Mouse (Mus musculus) bone marrow macrophage, adult 2 months (primary cell): ENCODE data around the gene Slc24a3. TPM values are rescaled to one million over a fixed set of nuclear protein-coding genes. Genes with fewer than 3 reads are reported as not detected.

Source experiments
- H3K27ac ChIP-seq: 2 replicates; pipeline ENCODE4 v1.5.1; 2012; ENCODE audit warnings: low read depth, low read length; ENCODE audit not compliant: insufficient read depth
- H3K4me1 ChIP-seq: 2 replicates; pipeline ENCODE4 v1.6.1; 2012; ENCODE audit warnings: low read length; ENCODE audit not compliant: control insufficient read depth, insufficient read depth
- H3K4me3 ChIP-seq: 2 replicates; pipeline ENCODE4 v1.5.1; 2012; ENCODE audit warnings: mild to moderate bottlenecking, low read length, moderate library complexity; ENCODE audit not compliant: insufficient read depth
- CTCF ChIP-seq: IDR thresholded peaks from 2 replicates; pipeline ENCODE4 v1.5.1; 2012; ENCODE audit warnings: low read depth, mild to moderate bottlenecking, low read length, moderate library complexity
- POLR2A ChIP-seq: IDR thresholded peaks from 2 replicates; pipeline ENCODE4 v1.6.1; 2012; ENCODE audit warnings: mild to moderate bottlenecking, low read depth, low read length, borderline replicate concordance
- polyA plus RNA-seq: library from polyadenylated mRNA; stranded (reverse); fragments of >200 nt; gene quantifications from 2 replicates; pipeline ENCODE4 v1.2.4, GENCODE M21; 2012; ENCODE audit not compliant: missing spikeins, insufficient read depth, insufficient read length

The Slc24a3 gene
- polyA plus RNA-seq, 1 experiment: 2.5 TPM

GRCm38 (mm10) chr2:145510650-145511225 lies 343.2 kb downstream of the Slc24a3 start:
- TF ChIP-seq POLR2A (no peak), CTCF (no peak)
- Histone ChIP-seq H3K4me3 (no peak overlapping the region), H3K27ac (no peak overlapping the region)

DNA sequence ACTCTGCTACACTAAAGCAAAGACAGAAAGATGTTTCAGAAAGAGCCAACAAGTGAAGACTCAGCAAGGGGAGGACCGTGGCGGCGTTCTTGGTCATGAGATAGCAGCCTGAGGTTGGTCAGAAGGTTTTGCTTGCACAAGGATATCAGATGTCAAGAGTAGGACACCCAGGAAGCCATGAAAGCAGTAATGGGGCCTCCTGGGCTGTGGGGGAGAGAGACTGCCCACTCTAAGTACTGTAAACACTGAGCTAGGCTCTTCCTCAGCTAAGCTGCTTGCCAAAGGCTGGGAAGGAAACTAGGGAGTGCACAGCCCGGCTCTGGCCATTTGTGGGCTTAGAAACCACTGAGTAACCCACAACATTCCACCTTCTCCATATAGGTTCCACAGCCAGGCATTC lies 348.4 kb downstream of the Slc24a3 start:
- no peak for TF ChIP-seq POLR2A
- no peak for TF ChIP-seq CTCF
- Histone ChIP-seq H3K4me3 (no peak overlapping the region), H3K4me1 (peaks cover 2% of the 10 kb centered on the region), H3K27ac (no peak overlapping the region)

More at GRCm38 (mm10) chr2:145510650-145511225, 343.2 kb downstream of the Slc24a3 start:
- peaks cover 12% of the 10 kb centered on the region for H3K4me1 ChIP-seq

DNA sequence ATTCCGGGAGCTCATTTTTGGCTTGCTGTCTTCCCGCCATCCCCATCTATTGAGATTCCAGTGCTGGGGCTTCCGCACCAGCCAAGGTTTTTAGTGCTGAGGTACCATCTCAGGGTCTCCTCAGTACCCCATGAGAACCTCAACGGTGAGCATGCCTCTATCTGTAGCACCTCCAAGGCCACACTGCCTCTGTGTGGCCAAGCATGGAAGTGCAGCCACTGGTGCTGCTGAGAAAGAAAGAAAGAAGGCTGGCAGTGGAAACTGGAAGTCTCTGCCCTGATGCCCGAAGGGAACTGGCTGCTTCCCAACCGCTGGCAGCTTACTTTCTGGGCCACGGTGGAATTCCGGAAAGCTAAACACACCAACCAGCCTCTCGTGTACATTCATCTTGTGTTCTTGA lies 349.8 kb downstream of the Slc24a3 start:
- H3K27ac ChIP-seq: no peak overlapping the region
- TF ChIP-seq POLR2A (no peak), CTCF (peak; percentile 98)
- H3K4me3 ChIP-seq: no peak overlapping the region
- H3K4me1 ChIP-seq: no peaks in the 10 kb centered on the region; the same call in 1 of the 2 replicates

DNA sequence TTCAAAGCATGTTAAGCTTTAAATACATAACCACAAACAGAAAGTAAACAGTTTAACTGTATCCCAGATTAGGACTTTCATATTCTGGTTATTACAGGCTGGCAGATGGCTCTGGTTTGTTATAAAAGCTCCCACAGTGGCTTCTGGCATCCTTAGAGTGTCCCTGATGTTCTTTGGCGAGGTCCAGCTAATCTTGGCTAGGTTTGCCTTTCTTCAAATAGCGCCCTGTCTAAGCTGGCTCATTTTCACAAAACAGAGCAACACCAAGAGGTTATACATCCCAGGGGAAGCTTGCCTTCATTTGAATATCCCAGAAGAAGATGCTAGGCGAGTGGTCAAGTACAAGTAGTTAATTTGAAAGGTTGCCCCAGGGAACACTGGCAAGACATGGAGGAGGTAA lies 354.5 kb downstream of the Slc24a3 start:
- Histone ChIP-seq H3K27ac (no peak overlapping the region), H3K4me3 (no peak overlapping the region), H3K4me1 (no peaks in the 10 kb centered on the region; the same call in 1 of the 2 replicates)
- no peak for TF ChIP-seq CTCF

- Histone ChIP-seq H3K4me3 (no peak overlapping the region), H3K4me1 (no peaks in the 10 kb centered on the region), H3K27ac (no peak overlapping the region)
- TF ChIP-seq CTCF (no peak), POLR2A (no peak)
These were observed 355.8 kb downstream of the Slc24a3 start for GRCm38 (mm10) chr2:145523381-145523780.

GRCm38 (mm10) chr2:145527151-145527550 lies 359.6 kb downstream of the Slc24a3 start:
- Histone ChIP-seq H3K4me1 (no peaks in the 10 kb centered on the region), H3K27ac (no peak overlapping the region), H3K4me3 (no peak overlapping the region)
- no peak for TF ChIP-seq CTCF
- no peak for TF ChIP-seq POLR2A

GRCm38 (mm10) chr2:145530941-145531353 lies 363.4 kb downstream of the Slc24a3 start:
- TF ChIP-seq CTCF (no peak), POLR2A (no peak)
- no peak overlapping the region for H3K27ac ChIP-seq
- H3K4me3 ChIP-seq: no peak overlapping the region
- H3K4me1 ChIP-seq: no peaks in the 10 kb centered on the region

- Histone ChIP-seq H3K4me3 (no peak overlapping the region), H3K27ac (no peak overlapping the region), H3K4me1 (no peaks in the 10 kb centered on the region)
- no peak for TF ChIP-seq CTCF
- TF ChIP-seq POLR2A: no peak
These were observed 365.5 kb downstream of the Slc24a3 start for GRCm38 (mm10) chr2:145533086-145533485.

DNA sequence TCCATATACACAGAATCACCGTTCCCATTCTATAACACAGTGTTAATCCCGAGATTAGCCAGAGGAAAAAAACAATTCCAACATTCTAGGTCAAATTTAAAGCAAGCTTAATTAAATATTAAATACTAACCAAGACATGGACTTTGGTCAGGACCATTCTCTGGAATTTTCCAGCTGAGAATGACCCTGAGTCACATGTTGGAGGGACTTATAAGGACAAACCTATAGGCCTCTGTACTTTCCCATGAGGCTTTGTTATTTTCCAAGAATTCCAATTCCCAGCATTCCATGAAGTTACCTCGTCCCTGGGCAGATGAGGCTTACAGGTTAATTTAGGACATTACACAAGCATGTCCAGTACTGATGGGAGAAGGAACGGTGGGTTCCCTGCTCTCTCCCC lies 367.8 kb downstream of the Slc24a3 start:
- H3K27ac ChIP-seq: no peak overlapping the region
- no peaks in the 10 kb centered on the region for H3K4me1 ChIP-seq
- TF ChIP-seq CTCF (no peak), POLR2A (no peak)
- H3K4me3 ChIP-seq: no peak overlapping the region

DNA sequence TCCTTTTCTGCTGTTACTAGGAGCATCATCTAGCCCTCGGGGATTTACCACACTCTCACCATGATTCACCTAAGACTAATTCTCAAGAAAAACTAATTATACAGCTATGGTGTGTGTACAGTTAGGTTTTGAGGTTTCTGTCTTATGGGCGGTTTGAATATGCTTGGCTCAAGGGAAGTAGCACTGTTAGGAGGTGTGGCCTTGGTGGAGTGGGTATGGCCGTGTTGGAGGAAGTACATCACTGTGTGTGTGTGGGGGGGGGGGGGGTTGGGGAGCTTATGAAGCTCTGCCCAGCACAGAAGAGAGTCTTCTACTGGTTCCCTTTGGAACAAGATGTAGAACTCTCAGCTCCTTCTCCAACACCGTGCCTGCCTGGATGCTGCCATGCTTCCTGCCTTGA lies 368.2 kb downstream of the Slc24a3 start:
- H3K4me3 ChIP-seq: no peak overlapping the region
- no peak overlapping the region for H3K27ac ChIP-seq
- H3K4me1 ChIP-seq: no peaks in the 10 kb centered on the region
- TF ChIP-seq POLR2A (no peak), CTCF (no peak)
